Mouse (Mus musculus): ENCODE measurements around the gene Lmx1b. TPM values are rescaled to one million over a fixed set of nuclear protein-coding genes. Genes with fewer than 3 reads are reported as not detected.

The Lmx1b gene
- total RNA-seq, 2 experiments from 2014 or later: not detected

DNA sequence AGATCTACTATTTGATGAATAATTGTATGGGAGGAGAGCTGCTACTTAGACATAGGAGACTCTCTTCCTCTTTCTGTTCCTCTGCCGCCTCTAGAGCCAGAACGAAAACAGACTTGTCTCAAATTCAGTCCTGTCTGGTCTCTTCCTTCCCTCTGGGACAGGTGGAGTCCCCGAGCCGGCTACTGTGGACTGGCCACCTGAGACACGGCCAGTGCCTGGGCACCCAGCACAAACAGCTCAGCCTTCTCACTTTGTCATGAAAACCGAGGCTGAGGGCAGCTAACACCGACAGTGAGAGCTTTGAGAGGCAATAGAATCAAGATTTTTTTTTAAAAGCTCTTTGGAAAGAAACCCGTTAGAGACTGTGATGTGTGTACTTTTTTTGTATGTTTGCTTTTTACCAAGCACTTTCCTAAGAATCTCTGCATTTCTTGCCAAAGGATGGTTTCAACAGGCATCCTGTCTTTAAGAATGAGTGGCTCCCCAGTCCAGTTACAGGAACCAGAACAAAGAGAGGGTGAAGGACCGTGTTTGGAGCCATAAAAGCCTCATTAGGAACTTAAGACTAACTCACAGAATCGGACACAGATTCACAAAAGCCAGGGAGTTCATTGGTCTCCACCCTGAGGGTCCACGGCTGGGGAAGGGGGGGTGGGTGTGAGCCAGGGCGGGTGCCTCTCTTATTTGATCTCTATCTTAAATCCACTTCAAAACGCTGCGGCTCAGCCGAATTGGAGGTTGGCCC, 5.4 kb upstream of the Lmx1b start:
- no peak for ATAC-seq (ENCODE audit: poor library complexity, severe bottlenecking)

DNA sequence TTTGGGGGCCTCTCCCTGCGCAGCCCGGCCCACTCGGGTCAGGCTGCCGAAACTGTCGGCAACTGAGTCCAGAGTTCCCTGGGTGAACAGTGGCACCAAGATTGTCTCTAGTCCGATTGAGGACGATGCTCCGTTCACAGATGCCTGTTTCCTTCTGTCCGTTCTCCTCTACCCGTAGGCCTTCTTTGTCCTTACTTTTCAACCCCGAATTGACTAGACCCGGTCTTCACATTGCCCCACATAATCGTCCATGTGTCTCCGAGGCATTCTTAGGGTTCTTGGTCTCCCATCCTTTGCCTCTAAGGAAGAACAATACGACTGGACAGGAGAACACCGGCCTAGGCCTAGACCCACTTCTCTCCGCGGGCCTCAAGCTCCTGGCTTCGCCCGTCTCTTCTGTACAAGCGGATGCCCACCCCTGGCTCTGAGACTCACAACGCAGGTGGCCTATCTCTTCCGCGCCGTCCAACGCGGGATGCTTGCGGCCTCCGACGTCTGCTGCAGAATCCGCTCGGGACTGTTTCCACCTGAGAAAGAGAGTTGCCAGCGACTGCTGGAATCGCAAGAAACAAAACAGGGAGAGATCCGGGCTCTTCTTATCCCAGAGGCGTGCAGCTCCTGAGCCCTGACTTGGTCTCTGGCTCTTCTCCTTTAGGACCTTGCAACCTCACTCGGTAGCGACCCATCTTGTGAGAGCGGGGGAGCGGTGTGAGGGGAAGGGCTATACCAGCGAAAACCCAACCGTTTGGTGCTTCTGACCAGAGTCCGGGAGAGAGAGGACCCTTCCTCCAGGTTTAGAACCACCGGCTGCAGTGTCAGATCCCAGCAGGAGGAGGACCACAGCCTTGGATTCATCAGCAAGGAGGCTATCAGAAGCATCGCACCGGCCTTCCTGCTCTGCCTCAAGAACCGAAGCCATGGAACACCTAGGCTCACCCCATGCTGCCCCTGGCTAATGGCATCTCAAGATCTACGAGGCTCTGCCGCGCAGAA, 3.7 kb upstream of the Lmx1b start:
- no peak for ATAC-seq (ENCODE audit: poor library complexity, severe bottlenecking)

DNA sequence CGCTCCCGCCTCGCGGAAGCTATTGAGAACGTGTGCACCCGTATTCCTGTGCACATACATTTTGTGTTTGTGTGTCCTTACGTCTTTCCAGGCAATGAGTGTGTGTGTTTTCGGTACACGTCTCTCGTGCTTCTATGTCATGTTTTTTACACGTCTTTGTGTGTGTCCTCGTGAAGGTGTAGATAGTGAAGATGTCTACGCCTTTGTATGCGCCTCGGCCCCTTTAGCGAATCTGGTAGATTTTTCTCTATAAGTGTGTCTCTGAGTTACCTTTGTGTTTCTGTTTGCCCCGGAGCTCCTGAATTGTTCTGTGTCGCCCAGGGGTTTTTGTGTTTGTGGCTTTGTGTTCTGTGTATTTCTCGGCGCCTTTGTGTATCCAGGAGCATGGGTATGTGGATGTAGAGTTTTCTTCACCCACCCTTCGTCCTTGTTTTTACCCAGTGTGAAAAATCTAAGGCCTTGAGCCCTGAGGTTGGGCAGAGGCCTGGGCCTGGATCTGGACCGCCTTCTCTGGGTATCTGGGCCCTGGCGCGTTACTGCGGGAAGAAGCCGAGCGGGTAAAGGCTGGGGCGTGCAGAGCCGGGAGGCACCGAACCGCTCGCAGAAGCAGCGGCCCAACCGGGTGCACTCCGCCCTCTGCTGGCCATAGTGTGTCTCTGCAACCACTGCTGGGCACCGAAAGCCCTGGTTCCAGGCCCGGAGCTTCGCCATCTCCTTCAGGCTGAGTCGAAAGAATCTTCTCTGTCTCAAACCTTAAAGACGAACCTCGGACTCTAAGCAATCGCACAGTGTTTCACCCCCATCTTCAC, 2.5 kb upstream of the Lmx1b start:
- ATAC-seq (ENCODE audit: poor library complexity, severe bottlenecking): peak; percentile 62; the same call in 1 of the 2 replicates

DNA sequence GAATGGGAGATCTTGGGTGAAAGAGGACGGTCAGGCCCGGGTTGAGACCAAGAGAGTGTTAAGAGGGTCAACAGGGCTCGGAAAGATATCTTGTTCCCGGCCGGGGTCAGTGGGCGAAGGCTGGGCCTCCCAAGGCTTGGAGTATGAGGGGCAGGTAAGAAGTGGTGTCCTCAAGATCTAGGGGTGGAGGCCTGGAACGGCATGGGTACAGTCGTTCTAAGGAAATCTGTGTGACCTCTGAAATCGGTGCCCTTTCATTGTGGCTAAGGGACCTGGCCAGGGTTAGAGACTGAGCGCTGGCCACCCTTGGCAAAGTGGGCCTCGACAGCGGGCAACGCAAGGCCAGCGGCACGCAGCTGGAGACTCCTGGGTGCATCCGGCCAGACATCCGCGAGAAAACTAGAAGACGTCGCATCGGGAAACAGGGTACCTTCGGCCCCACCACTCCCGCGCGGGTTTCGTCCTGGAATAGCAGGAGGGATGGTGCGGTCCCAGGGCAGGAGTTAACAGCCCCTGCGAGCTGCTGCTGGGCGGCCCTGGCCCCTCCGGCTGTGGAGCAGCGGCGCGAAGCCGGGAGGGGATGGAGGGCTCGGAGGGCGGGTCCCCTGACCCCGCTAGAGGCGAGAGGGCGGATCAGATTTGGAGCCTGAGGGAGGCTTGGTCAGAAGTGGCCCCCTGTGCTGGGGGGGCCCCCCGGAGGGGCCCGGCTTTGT, 1.7 kb upstream of the Lmx1b start:
- no peak for ATAC-seq (ENCODE audit: poor library complexity, severe bottlenecking)

DNA sequence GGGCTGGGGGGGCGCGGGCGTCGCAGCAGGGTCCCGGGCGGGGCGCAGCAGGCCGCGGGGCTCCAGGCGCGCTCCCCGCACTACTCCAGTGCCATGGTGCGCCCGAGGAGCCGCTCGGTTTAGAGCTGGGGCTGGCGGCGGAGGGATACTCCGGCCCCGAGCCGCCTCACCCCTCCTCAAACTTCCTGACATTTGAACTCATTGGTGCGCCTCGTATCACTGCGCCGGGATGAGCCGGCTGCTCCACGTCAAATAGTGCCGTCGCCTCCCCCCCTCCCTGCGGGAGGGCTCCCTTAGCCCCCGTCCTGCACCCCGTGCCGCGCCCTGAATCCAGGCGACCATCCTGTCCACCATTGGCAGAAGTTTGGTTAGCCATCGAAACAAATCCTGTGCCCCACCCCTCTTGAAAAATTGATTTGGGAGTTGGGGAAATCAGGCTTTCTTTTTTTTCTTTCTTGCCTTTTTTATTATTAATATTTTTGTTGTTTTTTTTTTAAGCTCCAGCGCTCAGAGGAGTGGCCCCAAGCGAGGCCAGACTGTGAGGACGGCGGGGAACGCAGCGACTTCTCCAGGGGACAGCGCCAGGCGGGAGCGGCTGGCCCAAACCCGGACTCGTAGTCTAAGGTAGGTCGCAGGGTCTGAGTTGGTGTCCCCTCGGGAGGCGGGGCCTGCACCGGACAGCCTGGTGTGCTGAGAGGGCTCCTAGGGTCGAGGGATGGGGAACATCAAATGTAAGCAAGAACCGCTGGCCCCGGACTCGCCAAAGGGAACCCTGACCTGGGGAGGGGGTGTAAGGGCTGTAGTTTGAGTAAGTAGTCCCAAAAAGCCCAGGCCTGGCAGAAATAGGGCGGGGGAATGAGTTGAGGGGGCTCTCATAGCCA, 907 bp upstream of the Lmx1b start:
- ATAC-seq (ENCODE audit: poor library complexity, severe bottlenecking): no peak

DNA sequence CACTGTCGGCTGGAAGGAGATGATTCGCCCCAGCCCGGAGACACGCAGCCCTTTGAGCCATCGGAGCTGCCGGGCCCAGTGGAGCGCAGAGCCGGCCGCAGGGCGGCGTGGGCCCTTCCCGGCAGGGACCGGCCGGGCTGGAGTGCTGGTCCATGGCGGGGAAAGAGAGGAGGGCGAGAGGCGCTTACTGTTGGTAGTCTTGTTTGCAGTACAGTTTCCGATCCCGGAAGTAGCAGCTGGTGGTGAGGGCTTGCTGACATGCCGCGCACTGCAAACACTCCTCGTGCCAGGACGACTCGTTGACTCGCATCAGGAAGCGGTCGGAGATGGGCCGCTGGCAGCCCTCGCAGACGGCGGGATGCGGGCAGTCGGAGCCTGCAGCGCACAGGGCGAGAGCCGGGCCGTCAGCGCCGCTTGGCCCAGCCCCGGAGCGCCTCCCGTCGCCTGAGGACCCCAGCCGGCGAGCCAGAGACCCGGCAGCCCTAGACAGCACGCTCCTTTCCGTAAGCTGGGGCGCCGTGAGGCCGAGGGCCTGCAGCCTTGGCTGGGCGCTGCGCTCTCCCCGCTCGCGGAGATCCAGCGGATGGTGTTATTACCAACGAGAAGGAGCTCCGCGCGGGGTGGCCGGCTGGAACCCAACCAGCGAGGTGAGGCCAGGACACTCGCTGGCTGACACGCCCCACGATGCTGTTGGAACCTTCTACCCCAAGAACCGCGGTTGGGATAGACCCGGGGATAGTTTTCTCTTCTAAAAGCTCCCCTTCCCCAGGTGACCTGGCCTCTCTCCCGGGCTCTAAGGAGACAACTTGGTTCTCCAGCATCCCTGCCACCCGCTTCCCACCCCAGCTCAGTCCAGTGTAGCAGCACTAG, 775 bp downstream of the Lmx1b start:
- ATAC-seq (ENCODE audit: poor library complexity, severe bottlenecking): no peak

DNA sequence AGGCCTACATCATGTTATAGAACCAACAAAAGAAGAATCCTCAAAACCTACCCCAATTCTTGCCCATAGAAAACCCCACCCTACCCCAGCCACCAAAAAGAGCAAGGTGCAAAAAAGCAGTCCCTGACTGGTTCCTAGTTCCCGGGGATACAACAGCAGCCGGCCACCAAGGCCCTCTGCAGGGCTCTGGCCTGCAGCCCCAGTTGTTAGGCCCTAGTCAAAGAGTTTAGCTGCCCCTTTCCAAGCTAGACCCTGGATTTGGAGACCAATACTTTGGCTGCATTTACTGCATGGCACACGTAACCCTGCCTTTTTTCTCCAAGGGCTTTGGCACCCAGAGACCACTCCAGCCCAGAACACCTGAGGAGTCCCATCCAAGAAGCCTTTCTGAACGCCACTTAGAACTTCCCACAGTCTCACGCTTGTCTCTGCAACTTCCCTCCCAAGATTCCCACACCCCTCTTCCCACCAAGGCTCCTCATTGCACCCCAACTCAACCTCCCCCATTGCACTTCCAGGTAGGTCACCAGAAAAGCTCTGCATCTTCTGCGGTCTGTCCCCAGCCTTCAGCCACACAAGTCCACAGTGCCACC, 2.1 kb downstream of the Lmx1b start:
- ATAC-seq (ENCODE audit: poor library complexity, severe bottlenecking): no peak

DNA sequence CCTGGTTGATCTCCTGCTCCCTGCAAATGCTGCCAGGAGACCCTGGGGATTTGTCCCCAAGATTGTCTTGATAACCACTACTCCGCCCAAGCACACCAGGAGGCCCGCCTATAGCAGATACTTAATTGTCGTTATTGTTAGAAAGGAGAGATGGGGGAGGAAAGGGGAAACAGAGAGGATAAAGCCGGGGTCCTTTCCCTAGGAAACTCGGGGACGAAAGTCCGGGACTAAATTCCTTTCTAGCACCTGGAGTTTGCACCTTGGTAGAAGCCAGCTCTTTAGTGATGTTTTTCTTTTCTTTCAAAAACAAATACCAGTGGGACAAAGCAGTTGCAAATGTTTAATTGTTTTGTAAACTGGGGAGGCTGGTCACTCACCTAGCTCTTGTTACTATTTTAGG, 3.0 kb downstream of the Lmx1b start:
- ATAC-seq (ENCODE audit: poor library complexity, severe bottlenecking): no peak

DNA sequence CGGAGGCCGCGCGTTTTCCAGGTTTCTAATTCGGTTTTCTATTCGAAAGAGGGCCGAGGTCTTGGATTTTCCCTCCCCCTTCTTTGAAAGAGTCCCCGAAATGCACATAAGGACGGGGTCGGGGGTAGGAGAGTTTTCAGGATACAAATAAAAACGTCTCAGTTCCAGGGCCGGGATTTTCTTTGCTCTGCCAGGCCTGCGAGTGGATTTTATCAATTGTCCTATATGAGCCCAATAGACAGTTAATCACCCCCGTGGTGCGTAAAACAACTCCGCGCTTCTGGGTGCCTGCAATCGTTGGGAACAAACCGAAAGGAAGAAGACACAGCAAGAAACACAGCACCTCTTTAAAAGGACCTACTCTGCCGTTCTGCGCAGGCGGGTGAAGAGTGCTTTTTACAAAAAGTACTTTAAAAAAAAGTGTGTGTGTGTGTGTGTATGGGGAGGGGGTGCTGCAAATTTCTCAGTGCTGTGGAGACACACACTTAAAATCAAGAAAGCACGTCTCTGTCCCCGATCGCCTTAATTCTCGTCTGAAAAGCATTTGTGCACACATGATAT, 3.6 kb downstream of the Lmx1b start:
- no peak for ATAC-seq (ENCODE audit: poor library complexity, severe bottlenecking)

DNA sequence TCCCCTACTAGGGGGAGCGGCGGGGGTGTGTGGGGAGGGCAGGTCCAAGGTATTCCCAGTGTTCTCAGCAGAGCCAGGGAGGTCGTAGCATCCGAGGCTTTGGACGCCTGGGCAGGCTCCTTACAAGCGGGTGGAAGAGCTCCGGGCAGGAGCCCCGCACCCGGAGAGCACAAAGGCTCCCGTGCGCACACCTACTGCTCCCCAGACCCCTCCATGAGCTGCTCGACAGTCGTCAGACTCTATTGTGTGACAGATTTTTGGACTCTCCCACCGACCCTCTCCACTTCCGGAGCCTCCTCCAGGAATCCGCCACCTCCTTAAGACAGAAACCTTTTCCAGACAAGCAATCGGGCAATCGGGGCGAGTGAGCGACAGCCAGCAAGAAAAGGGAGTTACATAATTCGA, 4.2 kb downstream of the Lmx1b start:
- no peak for ATAC-seq (ENCODE audit: poor library complexity, severe bottlenecking)

DNA sequence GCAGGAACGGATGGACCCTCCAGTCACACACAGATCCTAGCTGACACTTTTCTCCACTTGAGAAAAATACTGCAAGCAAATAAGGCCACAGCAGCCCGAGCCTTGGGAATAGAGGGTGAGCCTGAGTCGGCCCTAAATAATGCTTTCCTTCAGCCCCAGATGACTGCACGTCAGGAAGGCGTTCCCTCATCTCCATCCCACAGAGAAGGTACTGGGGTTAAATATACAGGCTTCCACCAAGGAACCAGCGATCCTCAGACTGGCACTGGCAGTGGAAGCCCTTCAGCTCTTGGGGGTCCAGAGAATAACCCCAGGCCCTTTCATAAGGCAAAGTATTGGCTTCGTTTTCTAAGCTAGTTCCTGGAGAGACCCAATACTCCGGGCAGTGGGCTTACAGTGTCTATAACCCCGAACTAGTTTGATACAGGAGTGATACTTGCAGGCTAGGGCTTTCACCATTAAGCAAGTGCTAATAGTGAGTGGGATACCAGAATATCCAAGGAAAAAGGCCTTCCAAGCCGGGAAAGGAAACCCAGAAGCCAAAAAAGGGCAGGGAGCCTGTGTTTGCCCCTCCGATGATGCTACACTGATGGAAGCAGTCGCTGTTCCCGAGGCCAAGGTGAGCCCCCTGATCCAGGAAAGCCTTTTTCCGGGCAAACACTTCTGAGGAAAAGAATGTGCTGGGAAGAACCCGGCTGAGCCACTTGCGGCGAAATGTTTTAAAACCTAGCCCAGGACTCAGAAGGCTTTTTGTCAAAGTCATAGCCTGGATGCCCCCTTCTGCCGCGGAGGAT, 4.8 kb downstream of the Lmx1b start:
- no peak for ATAC-seq (ENCODE audit: poor library complexity, severe bottlenecking)

DNA sequence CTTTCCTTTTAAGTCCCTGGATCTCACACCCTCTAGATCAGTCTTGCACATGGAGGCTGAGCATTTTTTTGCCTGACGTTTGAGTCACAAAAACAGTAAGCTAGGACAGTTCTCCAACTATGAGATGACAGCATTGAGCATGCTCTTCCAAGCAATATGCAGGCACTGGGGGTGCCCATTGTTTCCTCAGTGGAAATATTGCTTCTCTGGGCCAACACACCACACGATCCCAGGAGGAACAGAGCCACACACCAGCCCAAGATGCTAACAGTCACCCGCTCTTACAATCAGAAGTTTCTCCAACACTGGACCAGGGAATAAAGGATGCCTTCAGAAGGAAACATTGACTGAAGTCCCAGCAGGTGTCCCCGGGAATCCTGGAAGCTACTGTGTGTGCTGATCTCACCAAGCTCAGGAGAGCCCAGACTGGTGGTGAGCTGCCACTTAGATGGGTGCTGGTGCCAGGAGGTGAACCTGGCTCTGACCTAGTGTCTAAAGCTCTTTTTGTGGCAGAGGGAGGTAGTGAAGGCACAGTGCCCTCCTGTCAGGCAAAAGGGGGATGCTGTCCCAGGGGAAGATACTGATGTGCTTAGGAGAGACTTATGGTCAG, 5.7 kb downstream of the Lmx1b start:
- ATAC-seq (ENCODE audit: poor library complexity, severe bottlenecking): no peak

DNA sequence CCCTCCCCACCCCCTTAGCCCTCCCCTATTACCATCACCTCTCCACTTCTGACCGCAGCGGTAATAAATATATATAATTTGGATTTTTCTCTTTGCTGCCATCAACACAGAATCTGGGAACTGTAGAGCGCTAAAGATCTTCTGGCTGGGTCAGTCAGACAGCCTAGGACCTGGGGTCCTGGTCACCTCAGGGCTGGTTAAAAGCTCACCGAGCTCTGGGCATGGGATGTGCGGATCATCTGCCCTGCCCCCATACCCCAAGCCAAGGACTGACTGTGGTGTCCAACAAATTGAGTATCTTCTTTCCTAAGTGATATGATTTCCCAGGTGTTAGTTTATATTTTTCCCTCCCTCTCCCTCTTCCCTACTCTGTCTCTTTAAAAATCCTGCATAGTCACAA, 6.4 kb downstream of the Lmx1b start:
- ATAC-seq (ENCODE audit: poor library complexity, severe bottlenecking): no peak

DNA sequence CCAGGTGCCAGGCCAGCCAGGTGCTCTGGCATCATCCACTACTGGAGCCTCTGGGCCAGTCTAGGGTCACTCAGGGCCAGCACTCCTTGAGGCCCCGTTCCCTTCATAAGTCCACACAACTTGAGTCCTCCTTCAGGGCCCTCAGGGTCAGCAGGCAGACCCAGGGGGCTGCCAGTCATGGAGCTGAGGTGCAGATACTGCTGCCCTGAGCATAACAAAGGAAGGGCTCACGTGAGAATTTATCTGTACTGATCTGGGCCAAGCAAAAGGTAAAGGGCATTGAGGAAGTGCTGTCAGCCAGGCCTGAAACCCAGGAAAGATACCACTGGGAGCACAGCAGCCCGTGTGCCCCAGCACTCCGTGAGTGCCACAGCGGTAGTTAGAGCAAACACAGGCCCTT, 7.1 kb downstream of the Lmx1b start:
- no peak for ATAC-seq (ENCODE audit: poor library complexity, severe bottlenecking)

DNA sequence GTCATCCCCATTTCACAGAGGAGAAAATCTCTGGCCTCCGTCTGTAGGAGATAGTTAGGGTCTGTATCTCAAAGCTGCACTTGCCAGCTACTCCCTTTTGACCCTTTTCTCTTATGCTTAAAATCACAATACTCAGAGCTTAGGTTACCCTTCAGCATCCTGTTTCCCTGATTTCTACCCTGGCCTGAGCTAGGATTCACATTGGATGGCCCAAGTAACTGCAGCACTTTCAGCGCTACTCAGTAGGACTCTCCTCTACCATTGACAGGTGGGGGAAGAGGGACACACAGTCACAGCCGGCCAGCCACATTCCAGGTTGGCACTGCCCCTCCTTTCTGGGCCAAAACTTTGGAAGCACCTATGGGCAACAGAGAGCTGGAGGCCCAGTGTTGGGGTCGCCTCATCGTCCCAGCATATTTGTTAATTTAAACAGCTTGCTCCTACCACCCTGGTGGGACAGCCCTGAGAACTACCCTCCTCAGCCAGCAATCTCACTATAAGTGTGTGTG, 7.7 kb downstream of the Lmx1b start:
- ATAC-seq (ENCODE audit: poor library complexity, severe bottlenecking): no peak

DNA sequence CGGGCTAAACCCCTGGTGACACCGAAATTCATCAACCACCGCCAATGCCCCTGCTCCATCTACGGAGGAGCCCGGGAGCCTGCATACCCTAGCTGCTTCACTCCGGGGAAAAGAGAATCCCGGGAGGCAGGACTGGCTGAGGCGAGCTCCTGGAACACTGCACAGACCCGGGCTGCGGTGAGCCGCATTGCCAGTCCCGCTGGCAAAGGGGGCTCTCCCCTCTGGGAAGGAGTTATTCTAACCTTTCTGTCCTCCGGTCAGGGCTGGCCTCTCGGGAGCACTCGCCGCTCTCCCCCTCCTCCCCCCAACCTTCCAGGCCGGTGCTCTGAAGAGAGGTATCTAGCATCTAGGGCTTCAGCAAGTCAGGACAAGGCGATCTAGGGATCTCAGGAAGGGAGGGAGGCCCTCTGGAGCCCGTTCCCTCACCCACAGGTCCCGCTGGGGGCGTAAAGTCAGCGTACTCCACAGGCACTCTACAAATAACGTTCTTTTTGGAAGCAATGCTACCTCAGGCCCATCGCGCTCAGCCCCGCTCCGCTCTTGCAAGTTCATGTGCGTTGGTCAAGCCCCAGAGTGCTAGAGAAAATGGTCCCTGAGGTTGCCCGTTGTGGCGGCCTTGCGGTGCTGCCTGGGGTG, 8.5 kb downstream of the Lmx1b start:
- ATAC-seq (ENCODE audit: poor library complexity, severe bottlenecking): no peak
